Mouse (Mus musculus): ENCODE measurements at regions not wholly inside any gene's neighbourhood (a gene's known extent, or its start where the extent isn't known, plus 50 kb on each side); places are given as distances from the start of the nearest gene placed in this dataset.

- DNase-seq, result no peak
These were observed 105.5 kb downstream of the Tpra1 start for GRCm38 (mm10) chr6:89007516-89007915.

GRCm38 (mm10) chr6:89008614-89009171, 106.6 kb downstream of the Tpra1 start:
- peak; percentile 33 for DNase-seq

GRCm38 (mm10) chr6:89012998-89013689, 111.1 kb downstream of the Tpra1 start:
- no peak for DNase-seq

GRCm38 (mm10) chr6:89013690-89014061, 111.6 kb downstream of the Tpra1 start:
- DNase-seq, result no peak

GRCm38 (mm10) chr6:89024101-89024650, 122.1 kb downstream of the Tpra1 start:
- peak; percentile 33 for DNase-seq

- peak; percentile 31 for DNase-seq
These were observed 131.6 kb downstream of the Tpra1 start for GRCm38 (mm10) chr6:89033433-89034298.

GRCm38 (mm10) chr6:89034455-89034854, 132.4 kb downstream of the Tpra1 start:
- no peak for DNase-seq

- no peak for DNase-seq
These were observed 133.2 kb downstream of the Tpra1 start for GRCm38 (mm10) chr6:89035061-89035835.

- no peak for DNase-seq
These were observed 133.7 kb downstream of the Tpra1 start for GRCm38 (mm10) chr6:89035836-89036156.

- no peak for DNase-seq
These were observed 135.3 kb downstream of the Tpra1 start for GRCm38 (mm10) chr6:89037392-89037791.

GRCm38 (mm10) chr6:89037901-89038300, 135.8 kb downstream of the Tpra1 start:
- DNase-seq, result no peak

GRCm38 (mm10) chr6:89040919-89041318, 138.9 kb downstream of the Tpra1 start:
- no peak for DNase-seq

- peak; percentile 55 for DNase-seq
These were observed 140.6 kb downstream of the Tpra1 start for GRCm38 (mm10) chr6:89042478-89043239.

GRCm38 (mm10) chr6:89045436-89045966, 143.4 kb downstream of the Tpra1 start:
- no peak for DNase-seq

- DNase-seq, result no peak
These were observed 144.4 kb downstream of the Tpra1 start for GRCm38 (mm10) chr6:89046476-89046875.

- DNase-seq, result no peak
These were observed 145.7 kb downstream of the Tpra1 start for GRCm38 (mm10) chr6:89047629-89048332.

- DNase-seq, result no peak
These were observed 147.2 kb downstream of the Tpra1 start for GRCm38 (mm10) chr6:89049290-89049689.

- no peak for DNase-seq
These were observed 148.7 kb downstream of the Tpra1 start for GRCm38 (mm10) chr6:89050575-89051270.

- DNase-seq, result peak; percentile 11
These were observed 150.9 kb downstream of the Tpra1 start for GRCm38 (mm10) chr6:89052758-89053460.

- DNase-seq, result no peak
These were observed 152.0 kb downstream of the Tpra1 start for GRCm38 (mm10) chr6:89054060-89054459.

Data from thymus, postnatal 25 days (tissue).